Mouse (Mus musculus): ENCODE measurements around the gene Gm7137. TPM values are rescaled to one million over a fixed set of nuclear protein-coding genes. Genes with fewer than 3 reads are reported as not detected.
"Not testable (repeated sequence)": the region's sequence is repeated elsewhere in the genome, so short reads cannot be mapped to it uniquely, and the experiment has no call there.

Gm7137 gene
- polyA plus RNA-seq, 1 experiment from 2014 or later: not detected

DNA sequence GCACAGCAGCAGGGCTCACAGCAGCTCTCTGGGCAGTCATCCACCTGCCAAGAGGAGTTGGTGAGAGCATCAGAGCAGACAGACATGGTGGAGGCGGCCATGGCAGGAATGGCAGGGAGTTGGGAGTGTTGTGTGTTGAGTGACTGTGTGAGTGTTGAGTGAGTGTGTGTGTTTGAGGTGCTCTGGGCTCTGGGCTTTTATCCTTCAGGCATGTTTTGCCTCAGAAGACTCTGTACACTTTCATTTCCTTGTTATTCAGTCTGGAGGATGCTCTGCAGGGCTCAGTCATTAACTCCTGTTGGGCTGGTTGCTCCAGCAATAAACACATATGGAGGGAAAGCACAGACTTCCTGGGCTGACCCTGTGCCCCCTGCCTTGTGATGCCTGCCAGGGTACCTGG is 16.8 kb downstream of the Gm7137 start, which contains the start of gene Gm3238:
Gene Gm3238, minus strand, starts transcription at position 101 of the 400 bp plus-strand sequence.
- not testable (repeated sequence) for ATAC-seq (ENCODE audit: low read depth); H3K4me1 ChIP-seq (ENCODE audit: control insufficient read depth, insufficient read depth, low read length)
- 60% methylated on average over 1 of the region's 1 CpGs for WGBS

DNA sequence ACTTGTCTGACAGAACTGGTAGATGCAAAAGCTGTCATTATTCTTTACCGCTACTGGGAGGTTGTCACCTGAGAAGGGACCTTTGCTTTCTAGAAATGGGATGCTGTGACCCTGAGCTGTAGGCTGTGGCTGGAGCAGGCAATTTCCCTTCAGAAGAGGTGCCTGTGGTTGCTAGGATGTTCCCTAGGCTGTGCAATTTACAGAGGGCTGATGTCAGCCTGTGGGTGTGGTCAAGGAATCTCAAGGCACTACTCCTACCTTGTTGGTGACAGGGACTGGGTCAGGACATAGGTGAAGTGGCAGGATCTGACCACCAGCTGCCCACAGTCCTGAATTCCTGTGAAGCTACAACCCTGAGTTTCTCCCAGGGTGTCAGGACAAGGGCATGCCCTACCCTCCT is 18.3 kb downstream of the Gm7137 start:
- WGBS: 85% methylated on average over 1 of the region's 1 CpGs
- ATAC-seq (ENCODE audit: low read depth): no peak

More for the DNA sequence above, 16.8 kb downstream of the Gm7137 start, which contains the start of gene Gm3238:
- not testable (repeated sequence) for H3K36me3 ChIP-seq (ENCODE audit: control insufficient read depth, insufficient read depth, low read length); H3K9ac ChIP-seq (replicated peaks; ENCODE audit: low read depth, low read length); H3K4me3 ChIP-seq (ENCODE audit: low read depth, low read length); H3K9me3 ChIP-seq (ENCODE audit: control insufficient read depth, low read length); H3K27ac ChIP-seq (ENCODE audit: low read depth, low read length); H3K27me3 ChIP-seq (ENCODE audit: control insufficient read depth, insufficient read depth, low read length); H3K4me2 ChIP-seq (ENCODE audit: low read depth, low read length)

DNA sequence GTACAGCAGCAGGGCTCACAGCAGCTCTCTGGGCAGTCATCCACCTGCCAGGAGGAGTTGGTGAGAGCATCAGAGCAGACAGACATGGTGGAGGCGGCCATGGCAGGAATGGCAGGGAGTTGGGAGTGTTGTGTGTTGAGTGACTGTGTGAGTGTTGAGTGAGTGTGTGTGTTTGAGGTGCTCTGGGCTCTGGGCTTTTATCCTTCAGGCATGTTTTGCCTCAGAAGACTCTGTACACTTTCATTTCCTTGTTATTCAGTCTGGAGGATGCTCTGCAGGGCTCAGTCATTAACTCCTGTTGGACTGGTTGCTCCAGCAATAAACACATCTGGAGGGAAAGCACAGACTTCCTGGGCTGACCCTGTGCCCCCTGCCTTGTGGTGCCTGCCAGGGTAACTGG is 28.4 kb downstream of the Gm7137 start, which contains the start of gene Gm3233:
Gene Gm3233, minus strand, starts transcription at position 101 of the 400 bp plus-strand sequence.
- not testable (repeated sequence) for H3K9me3 ChIP-seq (ENCODE audit: control insufficient read depth, low read length); H3K4me2 ChIP-seq (ENCODE audit: low read depth, low read length); H3K27ac ChIP-seq (ENCODE audit: low read depth, low read length); H3K27me3 ChIP-seq (ENCODE audit: control insufficient read depth, insufficient read depth, low read length); ATAC-seq (ENCODE audit: low read depth); H3K36me3 ChIP-seq (ENCODE audit: control insufficient read depth, insufficient read depth, low read length); H3K4me3 ChIP-seq (ENCODE audit: low read depth, low read length); H3K4me1 ChIP-seq (ENCODE audit: control insufficient read depth, insufficient read depth, low read length); H3K9ac ChIP-seq (replicated peaks; ENCODE audit: low read depth, low read length)
- WGBS: no CpG with 5 or more reads among the region's 1 CpGs

More for the DNA sequence above, 18.3 kb downstream of the Gm7137 start:
- no peaks in the 10 kb centered on the region for H3K9me3 ChIP-seq (ENCODE audit: control insufficient read depth, low read length)
- no peak overlapping the region for H3K4me2 ChIP-seq (ENCODE audit: low read depth, low read length)
- H3K9ac ChIP-seq (replicated peaks; ENCODE audit: low read depth, low read length): no peak overlapping the region
- H3K27ac ChIP-seq (ENCODE audit: low read depth, low read length): no peak overlapping the region
- H3K27me3 ChIP-seq (ENCODE audit: control insufficient read depth, insufficient read depth, low read length): no peaks in the 10 kb centered on the region
- no peaks in the 10 kb centered on the region for H3K4me1 ChIP-seq (ENCODE audit: control insufficient read depth, insufficient read depth, low read length)
- no peak overlapping the region for H3K4me3 ChIP-seq (ENCODE audit: low read depth, low read length)
- H3K36me3 ChIP-seq (ENCODE audit: control insufficient read depth, insufficient read depth, low read length): no peaks in the 10 kb centered on the region

DNA sequence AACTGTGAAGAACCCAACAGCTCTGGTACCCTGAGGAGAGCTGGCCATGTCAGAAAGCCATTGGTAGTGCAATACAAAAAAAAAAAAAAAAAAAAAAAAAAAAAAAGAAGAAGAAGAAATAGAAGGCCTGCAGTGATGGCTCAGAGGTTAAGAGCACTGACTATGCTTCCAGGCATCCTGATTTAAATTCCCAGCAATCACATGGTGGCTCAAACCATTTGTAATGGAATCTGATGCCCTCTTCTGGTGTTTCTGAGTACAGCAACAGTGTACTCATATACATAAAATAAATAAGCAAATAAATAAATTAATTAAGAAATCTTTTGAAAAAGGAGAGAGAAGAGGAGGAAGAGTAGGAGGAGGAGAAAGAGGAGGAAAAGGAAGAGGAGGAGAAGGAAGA is 34.6 kb downstream of the Gm7137 start:
- H3K27me3 ChIP-seq (ENCODE audit: control insufficient read depth, insufficient read depth, low read length): no peaks in the 10 kb centered on the region
- H3K4me3 ChIP-seq (ENCODE audit: low read depth, low read length): no peak overlapping the region
- H3K36me3 ChIP-seq (ENCODE audit: control insufficient read depth, insufficient read depth, low read length): no peaks in the 10 kb centered on the region
- no peaks in the 10 kb centered on the region for H3K9me3 ChIP-seq (ENCODE audit: control insufficient read depth, low read length)
- H3K4me2 ChIP-seq (ENCODE audit: low read depth, low read length): no peak overlapping the region
- no peak overlapping the region for H3K9ac ChIP-seq (replicated peaks; ENCODE audit: low read depth, low read length)
- ATAC-seq (ENCODE audit: low read depth): no peak
- no peak overlapping the region for H3K27ac ChIP-seq (ENCODE audit: low read depth, low read length)
- no peaks in the 10 kb centered on the region for H3K4me1 ChIP-seq (ENCODE audit: control insufficient read depth, insufficient read depth, low read length)

DNA sequence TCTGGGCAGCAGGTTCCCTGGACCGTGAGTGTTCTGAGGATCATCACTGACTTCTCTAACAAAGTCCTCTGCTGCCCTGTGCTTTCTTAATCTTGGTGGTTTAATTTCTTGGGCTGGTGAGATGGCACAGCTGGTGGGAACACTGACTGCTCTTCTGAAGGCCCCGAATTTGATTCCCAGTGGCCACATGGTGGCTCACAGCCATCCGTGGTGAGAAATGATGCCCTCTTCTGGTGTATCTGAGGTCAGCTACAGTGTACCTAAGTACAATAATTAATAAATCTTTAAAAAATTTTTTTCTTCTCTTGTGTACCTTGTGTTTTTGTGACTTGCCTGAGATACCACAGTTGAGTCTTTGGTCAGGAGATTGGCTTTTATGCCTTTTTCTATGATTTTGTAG is 35.7 kb downstream of the Gm7137 start:
- H3K36me3 ChIP-seq (ENCODE audit: control insufficient read depth, insufficient read depth, low read length); H3K9ac ChIP-seq (replicated peaks; ENCODE audit: low read depth, low read length); H3K4me3 ChIP-seq (ENCODE audit: low read depth, low read length); H3K4me1 ChIP-seq (ENCODE audit: control insufficient read depth, insufficient read depth, low read length); H3K4me2 ChIP-seq (ENCODE audit: low read depth, low read length); H3K9me3 ChIP-seq (ENCODE audit: control insufficient read depth, low read length); H3K27ac ChIP-seq (ENCODE audit: low read depth, low read length); H3K27me3 ChIP-seq (ENCODE audit: control insufficient read depth, insufficient read depth, low read length); ATAC-seq (ENCODE audit: low read depth): not testable (repeated sequence)
- 65% methylated on average over 3 of the region's 3 CpGs for WGBS

DNA sequence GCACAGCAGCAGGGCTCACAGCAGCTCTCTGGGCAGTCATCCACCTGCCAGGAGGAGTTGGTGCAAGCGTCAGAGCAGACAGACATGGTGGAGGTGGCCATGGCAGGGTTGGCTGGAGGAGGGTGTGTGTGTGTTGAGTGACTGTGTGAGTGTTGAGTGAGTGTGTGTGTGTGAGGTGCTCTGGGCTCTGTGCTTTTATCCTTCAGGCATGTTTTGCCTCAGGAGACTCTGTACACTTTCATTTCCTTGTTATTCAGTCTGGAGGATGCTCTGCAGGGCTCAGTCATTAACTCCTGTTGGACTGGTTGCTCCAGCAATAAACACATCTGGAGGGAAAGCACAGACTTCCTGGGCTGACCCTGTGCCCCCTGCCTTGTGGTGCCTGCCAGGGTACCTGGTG is 36.7 kb downstream of the Gm7137 start, which contains the start of gene Gm9736:
Gene Gm9736, minus strand, starts transcription at position 101 of the 400 bp plus-strand sequence.
- not testable (repeated sequence) for ATAC-seq (ENCODE audit: low read depth); H3K4me1 ChIP-seq (ENCODE audit: control insufficient read depth, insufficient read depth, low read length); H3K27ac ChIP-seq (ENCODE audit: low read depth, low read length); H3K4me2 ChIP-seq (ENCODE audit: low read depth, low read length); H3K36me3 ChIP-seq (ENCODE audit: control insufficient read depth, insufficient read depth, low read length); H3K4me3 ChIP-seq (ENCODE audit: low read depth, low read length); H3K9ac ChIP-seq (replicated peaks; ENCODE audit: low read depth, low read length); H3K9me3 ChIP-seq (ENCODE audit: control insufficient read depth, low read length); H3K27me3 ChIP-seq (ENCODE audit: control insufficient read depth, insufficient read depth, low read length)
- 78% methylated on average over 1 of the region's 1 CpGs for WGBS

DNA sequence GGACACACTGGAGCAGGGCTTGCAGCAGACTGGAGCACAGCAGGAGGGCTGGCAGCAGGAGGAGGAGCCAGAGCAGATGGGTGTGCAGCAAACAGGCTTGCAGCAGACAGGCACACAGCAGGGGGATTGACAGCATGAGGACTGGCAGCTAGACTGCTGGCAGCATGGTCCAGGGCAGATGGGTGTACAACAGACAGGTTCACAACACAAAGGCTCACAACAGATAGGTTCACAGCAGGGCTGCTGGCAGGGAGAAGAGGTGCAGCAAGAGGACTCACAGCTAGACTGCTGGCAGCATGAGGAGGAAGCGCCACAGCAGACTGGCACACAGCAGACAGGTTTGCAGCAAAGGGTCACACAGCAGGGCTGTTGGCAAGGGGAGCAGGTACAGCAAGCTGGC is 37.3 kb downstream of the Gm7137 start:
- WGBS: 73% methylated on average over 1 of the region's 1 CpGs
- not testable (repeated sequence) for H3K4me3 ChIP-seq (ENCODE audit: low read depth, low read length); H3K9me3 ChIP-seq (ENCODE audit: control insufficient read depth, low read length); H3K27ac ChIP-seq (ENCODE audit: low read depth, low read length); ATAC-seq (ENCODE audit: low read depth); H3K36me3 ChIP-seq (ENCODE audit: control insufficient read depth, insufficient read depth, low read length); H3K27me3 ChIP-seq (ENCODE audit: control insufficient read depth, insufficient read depth, low read length); H3K9ac ChIP-seq (replicated peaks; ENCODE audit: low read depth, low read length); H3K4me1 ChIP-seq (ENCODE audit: control insufficient read depth, insufficient read depth, low read length); H3K4me2 ChIP-seq (ENCODE audit: low read depth, low read length)

DNA sequence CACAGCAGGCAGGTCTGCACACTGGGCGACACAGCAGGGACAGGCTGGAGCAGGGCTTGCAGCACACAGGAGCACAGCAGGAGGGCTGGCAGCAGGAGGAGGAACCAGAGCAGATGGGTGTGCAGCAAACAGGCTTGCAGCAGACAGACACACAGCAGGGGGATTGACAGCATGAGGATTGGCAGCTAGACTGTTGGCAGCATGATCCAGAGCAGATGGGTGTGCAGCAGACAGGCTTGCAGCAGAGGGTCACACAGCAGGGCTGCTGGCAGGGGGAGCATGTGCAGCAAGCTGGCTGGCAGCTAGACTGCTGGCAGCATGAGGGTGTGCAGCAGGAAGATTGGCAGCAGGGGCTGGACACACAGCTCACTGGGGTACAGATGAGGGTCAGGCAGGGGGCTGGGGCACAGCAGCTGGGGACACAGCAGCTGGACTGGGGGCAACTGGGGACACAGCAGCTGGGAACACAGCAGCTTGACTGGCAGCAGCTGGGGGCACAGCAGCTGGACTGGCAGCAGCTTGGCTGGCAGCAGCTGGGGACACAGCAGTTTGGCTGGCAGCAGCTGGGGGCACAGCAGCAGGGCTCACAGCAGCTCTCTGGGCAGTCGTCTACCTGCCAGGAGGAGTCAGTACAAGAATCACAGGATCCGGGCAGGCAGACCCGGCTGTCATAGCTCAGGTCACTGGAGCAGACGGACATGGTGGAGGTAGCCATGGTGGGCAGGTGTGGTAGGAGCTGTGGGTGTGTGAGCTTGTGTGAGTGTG is 45.9 kb downstream of the Gm7137 start, which contains the start of gene Gm18596:
Gene Gm18596, minus strand, starts transcription at position 715 of the 765 bp plus-strand sequence.
- not testable (repeated sequence) for H3K36me3 ChIP-seq (ENCODE audit: control insufficient read depth, insufficient read depth, low read length); H3K27me3 ChIP-seq (ENCODE audit: control insufficient read depth, insufficient read depth, low read length); H3K27ac ChIP-seq (ENCODE audit: low read depth, low read length); H3K9ac ChIP-seq (replicated peaks; ENCODE audit: low read depth, low read length); H3K4me2 ChIP-seq (ENCODE audit: low read depth, low read length); H3K4me3 ChIP-seq (ENCODE audit: low read depth, low read length); H3K4me1 ChIP-seq (ENCODE audit: control insufficient read depth, insufficient read depth, low read length); ATAC-seq (ENCODE audit: low read depth); H3K9me3 ChIP-seq (ENCODE audit: control insufficient read depth, low read length)
- 68% methylated on average over 4 of the region's 5 CpGs for WGBS

DNA sequence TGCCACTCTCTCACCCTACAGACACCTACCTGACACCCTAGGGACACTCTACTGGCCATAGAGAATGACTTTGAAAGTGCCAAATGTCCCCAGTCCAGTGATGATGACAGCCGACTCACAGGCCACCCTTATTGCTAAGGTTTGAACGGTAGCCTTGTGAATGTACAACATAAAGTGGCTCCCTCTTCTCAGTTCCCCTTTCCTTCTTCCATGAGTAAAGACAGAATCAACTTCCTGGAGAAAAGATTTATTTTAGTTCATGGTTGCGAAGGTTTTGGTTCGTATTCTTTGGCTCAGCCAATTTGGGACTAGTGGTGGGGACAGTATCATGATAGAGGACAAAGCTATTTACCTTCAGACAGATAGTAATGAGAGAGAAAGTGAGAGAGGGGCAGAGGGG is 49.1 kb downstream of the Gm7137 start:
- H3K36me3 ChIP-seq (ENCODE audit: control insufficient read depth, insufficient read depth, low read length): no peaks in the 10 kb centered on the region
- no peak for ATAC-seq (ENCODE audit: low read depth)
- no peak overlapping the region for H3K4me2 ChIP-seq (ENCODE audit: low read depth, low read length)
- H3K4me1 ChIP-seq (ENCODE audit: control insufficient read depth, insufficient read depth, low read length): no peaks in the 10 kb centered on the region
- 0 out of 2 replicates have a peak, but pooled peaks cover 3% of the 10 kb centered on the region for H3K9me3 ChIP-seq (ENCODE audit: control insufficient read depth, low read length)
- no peak overlapping the region for H3K27ac ChIP-seq (ENCODE audit: low read depth, low read length)
- no peak overlapping the region for H3K9ac ChIP-seq (replicated peaks; ENCODE audit: low read depth, low read length)
- H3K4me3 ChIP-seq (ENCODE audit: low read depth, low read length): no peak overlapping the region
- WGBS: 89% methylated on average over 4 of the region's 4 CpGs
- no peaks in the 10 kb centered on the region for H3K27me3 ChIP-seq (ENCODE audit: control insufficient read depth, insufficient read depth, low read length)
